Mouse (Mus musculus): ENCODE results near the gene Ildr2.

Gene Ildr2

GRCm38 (mm10) chr1:166284390-166284789 is 30.5 kb downstream of the Ildr2 start:
- DNase-seq: no peak

- DNase-seq: no peak
These were observed 32.3 kb downstream of the Ildr2 start for GRCm38 (mm10) chr1:166286231-166286630.

- DNase-seq: no peak
These were observed 36.6 kb downstream of the Ildr2 start for GRCm38 (mm10) chr1:166290562-166290961.

GRCm38 (mm10) chr1:166293086-166293485 is 39.1 kb downstream of the Ildr2 start:
- DNase-seq: no peak

GRCm38 (mm10) chr1:166295548-166295947 is 41.6 kb downstream of the Ildr2 start:
- DNase-seq: no peak

GRCm38 (mm10) chr1:166296371-166296770 is 42.4 kb downstream of the Ildr2 start:
- DNase-seq: peak; percentile 36

- DNase-seq: no peak
These were observed 43.0 kb downstream of the Ildr2 start for GRCm38 (mm10) chr1:166296971-166297370.

GRCm38 (mm10) chr1:166297499-166298111 is 43.7 kb downstream of the Ildr2 start:
- DNase-seq: no peak

GRCm38 (mm10) chr1:166298884-166299283 is 44.9 kb downstream of the Ildr2 start:
- no peak for DNase-seq

- no peak for DNase-seq
These were observed 45.9 kb downstream of the Ildr2 start for GRCm38 (mm10) chr1:166299821-166300220.

GRCm38 (mm10) chr1:166300526-166300925 is 46.6 kb downstream of the Ildr2 start:
- DNase-seq: no peak

- DNase-seq: no peak
These were observed 50.7 kb downstream of the Ildr2 start for GRCm38 (mm10) chr1:166304352-166305240.

GRCm38 (mm10) chr1:166308471-166308850 is 54.5 kb downstream of the Ildr2 start:
- no peak for DNase-seq

- DNase-seq: no peak
These were observed 55.1 kb downstream of the Ildr2 start for GRCm38 (mm10) chr1:166308851-166309715.

- no peak for DNase-seq
These were observed 57.2 kb downstream of the Ildr2 start for GRCm38 (mm10) chr1:166311151-166311550.

GRCm38 (mm10) chr1:166313637-166314036 is 59.7 kb downstream of the Ildr2 start:
- DNase-seq: no peak

GRCm38 (mm10) chr1:166315706-166316105 is 61.8 kb downstream of the Ildr2 start:
- no peak for DNase-seq

- peak; percentile 79 for DNase-seq
These were observed 65.3 kb downstream of the Ildr2 start for GRCm38 (mm10) chr1:166319132-166319698.

GRCm38 (mm10) chr1:166326421-166326820 is 72.5 kb downstream of the Ildr2 start:
- DNase-seq: no peak

- DNase-seq: no peak
These were observed 76.8 kb downstream of the Ildr2 start for GRCm38 (mm10) chr1:166330752-166331151.

GRCm38 (mm10) chr1:166339110-166339509 is 85.2 kb downstream of the Ildr2 start:
- DNase-seq: no peak

- DNase-seq: no peak
These were observed 88.1 kb downstream of the Ildr2 start for GRCm38 (mm10) chr1:166342060-166342459.

- no peak for DNase-seq
These were observed 88.6 kb downstream of the Ildr2 start for GRCm38 (mm10) chr1:166342539-166342938.
